Mouse (Mus musculus): Measurements from ENCODE around the gene Eif5a.

- TF ChIP-seq CTCF (IDR thresholded peaks at IDR 0.05; ENCODE audit: borderline replicate concordance, control insufficient read depth, extremely low read depth, insufficient read depth, low read length, poor library complexity) (peak; percentile 91), POLR2A (IDR thresholded peaks at IDR 0.05; ENCODE audit: control insufficient read depth, extremely low read depth, insufficient read depth, low read length, poor library complexity) (no peak)
These were observed 44.9 kb downstream of the Eif5a start for GRCm38 (mm10) chr11:69876867-69877266.
